Mouse (Mus musculus): ENCODE data around the gene Pxmp4.

GRCm38 (mm10) chr2:154641176-154641575, 37.7 kb upstream of the Pxmp4 start:
- TF ChIP-seq CTCF (IDR thresholded peaks at IDR 0.05; ENCODE audit: low read depth) (no peak), EP300 (IDR thresholded peaks at IDR 0.05; ENCODE audit: low read depth) (no peak)
